Mouse (Mus musculus) layer of hippocampus, adult 2 months (tissue): ENCODE data around the gene Ccm2. TPM values are rescaled to one million over a fixed set of nuclear protein-coding genes. Genes with fewer than 3 reads are reported as not detected.

Source experiments
- DNase-seq, 2 experiments: peaks; one replicate each; pipeline ENCODE4 v3.0.0; 2022; ENCODE audit warnings: low spot score in 2 of 2
- H3K27ac ChIP-seq: fragments of 200-600 bp; 2 replicates; pipeline ENCODE4 v1.8.1; 2022
- H3K4me3 ChIP-seq: fragments of 200-600 bp; 2 replicates; pipeline ENCODE4 v1.8.1; 2022; ENCODE audit warnings: mild to moderate bottlenecking
- CTCF ChIP-seq: fragments of 200-600 bp; conservative IDR thresholded peaks from 2 replicates; pipeline ENCODE4 v1.8.1; 2022; ENCODE audit warnings: antibody characterized with exemption, mild to moderate bottlenecking, moderate library complexity
- long read RNA-seq, 2 experiments: library from polyadenylated mRNA; stranded (forward); transcript quantifications; one replicate each; pipeline ENCODE4 v2.0.0; 2021; ENCODE audit warnings: borderline mapping rate in 2 of 2
- total RNA-seq, 2 experiments: library from RNA; stranded (reverse); gene quantifications; 2 replicates each; pipeline ENCODE4 v1.2.3; 2021

Gene Ccm2
- total RNA-seq = 10 to 100 TPM; 50.2 to 55.8 TPM
- long read RNA-seq, experiment 1, transcript Ccm2-201 (10 exons, 1,858 nt) = major isoform, 49 of 73 reads
- long read RNA-seq, experiment 1, partial matches to known transcripts = 6 of 73 reads
- long read RNA-seq, experiment 1, other reads (novel, unspliced or antisense) = 18 of 73 reads
- long read RNA-seq, experiment 2, transcript Ccm2-201 (10 exons, 1,858 nt) = major isoform, 52 of 83 reads
- long read RNA-seq, experiment 2, partial matches to known transcripts = 7 of 83 reads
- long read RNA-seq, experiment 2, other reads (novel, unspliced or antisense) = 24 of 83 reads

DNA sequence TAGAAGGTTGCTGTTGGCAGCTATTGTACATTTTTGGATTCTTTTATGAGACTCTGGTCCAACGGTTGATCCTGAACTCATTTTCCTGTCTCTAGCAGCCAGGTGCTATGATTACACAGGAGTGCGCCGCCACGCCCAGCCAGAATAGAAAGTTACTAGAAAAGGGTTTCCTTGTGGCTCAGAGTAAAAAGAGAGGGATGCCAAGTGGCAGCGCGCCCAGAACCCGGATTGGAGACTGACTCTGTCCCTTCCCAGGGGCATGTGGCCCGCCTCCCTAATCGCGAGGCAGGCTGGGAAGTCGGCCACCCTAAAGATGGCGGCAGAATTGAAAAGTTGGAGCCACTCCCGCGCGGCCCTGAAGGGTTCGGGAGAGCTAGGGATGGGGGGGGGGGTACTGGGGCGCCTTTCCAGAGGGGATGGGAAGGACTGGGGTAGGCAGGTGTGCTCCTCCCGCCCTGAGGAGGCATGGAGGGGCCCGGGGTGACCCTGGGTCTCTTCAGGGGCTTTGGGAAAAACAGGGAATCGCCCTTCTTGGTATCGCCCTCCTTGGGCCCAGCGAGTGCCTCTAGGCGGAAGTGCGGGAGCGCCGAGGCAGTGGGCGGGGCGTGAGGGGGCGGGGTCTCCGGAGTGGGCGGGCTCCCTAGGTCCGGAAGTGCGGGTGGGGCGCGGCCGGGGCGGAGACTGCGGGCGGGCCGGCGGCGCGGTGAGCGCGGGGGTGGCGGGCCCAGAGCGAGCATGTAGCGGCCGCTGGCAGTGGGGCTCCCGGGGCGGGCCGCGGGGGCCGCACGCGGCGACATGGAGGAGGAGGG lies at the start of gene Ccm2:
Ccm2 (plus strand) TSS at position 683 of the 809 bp plus-strand sequence.
- Histone ChIP-seq H3K27ac (peak within 1 kb of the TSS; percentile 94), H3K4me3 (peak within 1 kb of the TSS; percentile 88)
- no peak for TF ChIP-seq CTCF
- DNase-seq = peak; percentile 92 to 95

DNA sequence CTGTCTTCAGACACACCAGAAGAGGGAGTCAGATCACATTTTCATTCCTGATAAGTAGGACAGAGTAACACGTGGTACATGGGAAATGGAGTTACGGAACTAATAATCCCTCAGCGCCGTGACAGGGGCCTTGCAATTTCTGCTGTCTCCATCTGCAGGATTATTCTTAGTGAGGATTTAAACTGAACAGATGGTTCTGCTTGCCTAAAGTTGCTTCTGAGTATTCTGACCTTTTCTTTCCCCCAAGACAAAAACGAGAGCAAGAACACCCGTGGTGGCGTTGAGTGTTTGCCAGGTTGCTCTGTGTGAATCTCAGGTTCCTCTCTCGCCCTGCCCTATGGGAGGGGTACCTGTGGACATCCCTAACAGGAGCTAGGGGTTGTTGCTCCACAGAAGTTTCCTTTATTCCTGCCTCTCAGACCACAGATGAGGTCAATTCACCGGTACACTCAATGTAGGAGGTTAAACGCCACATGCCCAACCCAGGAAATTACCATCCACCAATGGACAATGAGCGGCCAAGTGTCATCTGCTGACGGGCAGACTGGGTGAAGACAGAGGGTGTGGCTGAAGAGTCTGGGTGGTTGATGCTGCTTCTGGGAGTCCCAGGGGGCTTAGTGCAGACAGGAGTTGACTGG lies 49.3 kb upstream of the Ccm2 start:
- peak; percentile 39 for TF ChIP-seq CTCF
- Histone ChIP-seq H3K4me3 (no peak overlapping the region), H3K27ac (no peak overlapping the region)
- DNase-seq = no peak

- no peak for DNase-seq
- Histone ChIP-seq H3K4me3 (no peak overlapping the region), H3K27ac (no peak overlapping the region)
- no peak for TF ChIP-seq CTCF
These were observed 44.2 kb upstream of the Ccm2 start for GRCm38 (mm10) chr11:6502506-6502905.

- no peak overlapping the region for H3K4me3 ChIP-seq
- TF ChIP-seq CTCF = no peak
- no peak overlapping the region for H3K27ac ChIP-seq
- DNase-seq = no peak
These were observed 42.5 kb upstream of the Ccm2 start for GRCm38 (mm10) chr11:6504226-6504625.

GRCm38 (mm10) chr11:6504689-6505088 lies 42.0 kb upstream of the Ccm2 start:
- Histone ChIP-seq H3K27ac (no peak overlapping the region), H3K4me3 (no peak overlapping the region)
- DNase-seq = no peak
- no peak for TF ChIP-seq CTCF

- no peak for TF ChIP-seq CTCF
- no peak for DNase-seq
- H3K4me3 ChIP-seq = no peak overlapping the region
- H3K27ac ChIP-seq = no peak overlapping the region
These were observed 40.2 kb upstream of the Ccm2 start for GRCm38 (mm10) chr11:6506516-6506915.

- DNase-seq = no peak
- no peak for TF ChIP-seq CTCF
- H3K4me3 ChIP-seq = no peak overlapping the region
These were observed 38.3 kb upstream of the Ccm2 start for GRCm38 (mm10) chr11:6508269-6508876.

GRCm38 (mm10) chr11:6514837-6515236 lies 31.9 kb upstream of the Ccm2 start:
- DNase-seq = no peak
- Histone ChIP-seq H3K27ac (no peak overlapping the region), H3K4me3 (no peak overlapping the region)
- no peak for TF ChIP-seq CTCF

More at GRCm38 (mm10) chr11:6508269-6508876, 38.3 kb upstream of the Ccm2 start:
- no peak overlapping the region for H3K27ac ChIP-seq

DNA sequence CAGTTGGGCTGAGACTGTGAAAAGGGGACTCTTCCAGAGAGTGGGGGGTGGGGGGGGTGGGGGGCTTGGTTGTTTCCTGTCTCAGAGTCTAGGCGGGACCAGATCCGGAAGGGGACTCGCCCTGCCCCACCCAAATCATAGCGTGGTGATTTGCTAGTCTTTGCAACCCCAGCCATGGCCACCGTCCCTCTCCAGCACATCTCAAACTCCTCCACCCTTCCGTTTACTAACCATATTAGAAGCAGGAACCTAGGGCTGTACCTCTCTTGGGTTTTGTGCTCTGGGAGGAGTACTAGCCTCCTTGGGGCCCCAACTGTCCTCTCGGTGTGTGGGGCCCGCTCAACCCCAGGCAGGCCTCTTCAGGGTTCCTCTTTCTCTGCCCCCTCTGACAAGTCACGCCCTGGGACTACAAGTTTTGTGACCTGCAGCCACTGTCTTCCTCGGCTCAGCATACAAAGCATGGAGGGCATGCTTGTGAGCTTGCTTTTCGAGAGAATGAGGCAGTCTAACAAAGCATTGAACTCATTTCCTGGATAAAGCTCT lies 27.1 kb upstream of the Ccm2 start:
- Histone ChIP-seq H3K27ac (no peak overlapping the region), H3K4me3 (no peak overlapping the region)
- no peak for TF ChIP-seq CTCF
- no peak for DNase-seq

- Histone ChIP-seq H3K27ac (no peak within 1 kb of the TSS), H3K4me3 (no peak within 1 kb of the TSS)
- TF ChIP-seq CTCF = no peak
- DNase-seq = no peak
These were observed 26.0 kb upstream of the Ccm2 start, which contains the start of gene Myo1g for GRCm38 (mm10) chr11:6520507-6521173. TSS of gene Myo1g (minus strand) at chr11:6520965.

DNA sequence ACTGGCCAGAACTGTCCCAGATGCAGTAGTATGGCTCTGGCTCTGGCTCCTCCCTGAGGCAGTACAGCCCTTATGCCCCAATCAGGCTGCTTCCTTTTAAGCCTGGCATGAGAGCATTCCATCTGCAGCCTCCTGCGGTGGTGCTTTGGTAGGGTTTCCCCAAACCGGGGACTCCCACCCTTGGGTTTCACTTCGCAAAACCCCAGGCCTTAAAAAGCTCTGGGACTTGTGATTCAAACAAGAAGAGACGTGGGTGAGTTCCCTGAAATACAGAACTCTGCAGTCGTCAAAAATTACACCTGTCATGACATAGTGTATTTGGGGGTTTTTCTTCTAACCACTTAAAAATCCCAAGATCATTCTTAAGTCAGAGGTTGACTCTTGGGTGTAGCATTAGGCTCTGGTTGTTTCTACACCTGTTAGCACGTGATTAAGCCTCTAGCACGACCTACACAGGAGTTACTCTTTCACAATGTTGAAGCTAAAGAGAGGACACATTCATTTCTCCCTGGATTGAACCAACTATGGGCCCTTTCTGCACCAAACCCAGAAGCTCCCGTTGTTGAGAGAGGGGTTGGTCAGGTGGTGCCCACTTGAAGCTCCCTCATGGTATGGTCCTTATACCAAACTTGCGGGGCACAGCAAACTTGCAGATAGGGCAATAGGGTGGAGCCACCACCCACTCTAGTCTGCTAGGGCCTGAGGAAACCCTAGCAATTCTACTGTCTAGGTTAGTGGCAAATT lies 23.7 kb upstream of the Ccm2 start:
- H3K27ac ChIP-seq = no peak overlapping the region
- no peak for TF ChIP-seq CTCF
- H3K4me3 ChIP-seq = no peak overlapping the region
- DNase-seq = no peak
